22 mouse cellular contexts compared by ENCODE assay signal in genomic region chr13:75223944-75224343, GRCm38 (mm10).
DNase-seq lines count a peak whose midpoint lies in the region; ATAC-seq and TF ChIP-seq lines count a peak whose summit lies in the region.
"Had no signal": no experiment of that assay in that cellular context is flagged by ENCODE, and none has a peak within 500 bp of the region (broad histone marks: within the 10 kb centered on the region; RNA-seq: fewer than 3 reads in every experiment).

No protein-coding gene starts in this region.

- ATAC-seq in intestine, embryonic 15.5 days: peak; percentile 59
- ATAC-seq in intestine, embryonic 16.5 days: peak; percentile 64; the same call in 1 of the 2 replicates
- peak; percentile 73 for ATAC-seq in intestine, postnatal 0 days
- ATAC-seq in forebrain, embryonic 15.5 days (replicated peaks): no peak
- no peak for ATAC-seq in heart, embryonic 11.5 days (replicated peaks; ENCODE audit: insufficient number of reproducible peaks, low FRiP score, low TSS enrichment)
- ATAC-seq: activated CD4-positive, CD25-positive, alpha-beta regulatory T cell, adult 4 months; CD4-positive, CD25-positive, alpha-beta regulatory T cell, adult 4 months; Patski had no signal

- no peak overlapping the region for H3K4me3 ChIP-seq in intestine, embryonic 15.5 days (replicated peaks)
- no peak overlapping the region for H3K4me3 ChIP-seq in intestine, embryonic 16.5 days (ENCODE audit: low read length)
- H3K4me3 ChIP-seq in intestine, postnatal 0 days (ENCODE audit: low read depth, low read length): no peak overlapping the region
- no peak overlapping the region for H3K4me3 ChIP-seq in small intestine, adult 2 months (ENCODE audit: low read depth, low read length)
- no peak overlapping the region for H3K4me3 ChIP-seq in forebrain, embryonic 15.5 days
- no peak overlapping the region for H3K4me3 ChIP-seq in heart, embryonic 11.5 days (ENCODE audit: low read depth, low read length)

- TF ChIP-seq POLR2A in small intestine, adult 2 months (IDR thresholded peaks at IDR 0.05; ENCODE audit: low read depth, low read length): no peak

- H3K27me3 ChIP-seq in intestine, embryonic 15.5 days (replicated peaks): no peaks in the 10 kb centered on the region
- no peaks in the 10 kb centered on the region for H3K27me3 ChIP-seq in intestine, embryonic 16.5 days (replicated peaks; ENCODE audit: control insufficient read depth, insufficient read depth, low read length)
- H3K27me3 ChIP-seq in intestine, postnatal 0 days (replicated peaks; ENCODE audit: control insufficient read depth, insufficient read depth, low read length): no peaks in the 10 kb centered on the region
- H3K27me3 ChIP-seq in small intestine, adult 2 months (ENCODE audit: control insufficient read depth, insufficient read depth, low read length): no peaks in the 10 kb centered on the region
- H3K27me3 ChIP-seq in forebrain, embryonic 15.5 days: no peaks in the 10 kb centered on the region
- H3K27me3 ChIP-seq in heart, embryonic 11.5 days (ENCODE audit: control insufficient read depth, insufficient read depth, low read length): no peaks in the 10 kb centered on the region
- H3K27me3 ChIP-seq: CH12.LX, Patski had no signal

- no peaks in the 10 kb centered on the region for H3K36me3 ChIP-seq in intestine, embryonic 15.5 days
- H3K36me3 ChIP-seq in intestine, embryonic 16.5 days (ENCODE audit: control insufficient read depth, insufficient read depth, low read length): no peaks in the 10 kb centered on the region
- no peaks in the 10 kb centered on the region for H3K36me3 ChIP-seq in intestine, postnatal 0 days (ENCODE audit: control insufficient read depth, insufficient read depth)
- no peaks in the 10 kb centered on the region for H3K36me3 ChIP-seq in small intestine, adult 2 months (ENCODE audit: control insufficient read depth, insufficient read depth, low read length)
- no peaks in the 10 kb centered on the region for H3K36me3 ChIP-seq in forebrain, embryonic 15.5 days
- H3K36me3 ChIP-seq in heart, embryonic 11.5 days (ENCODE audit: control insufficient read depth, insufficient read depth, low read length): no peaks in the 10 kb centered on the region
- H3K36me3 ChIP-seq: G1E had no signal

- TF ChIP-seq CTCF in intestine, postnatal 0 days (IDR thresholded peaks at IDR 0.05; ENCODE audit: low read depth): no peak
- TF ChIP-seq CTCF in small intestine, adult 2 months (IDR thresholded peaks at IDR 0.05; ENCODE audit: extremely low read depth, insufficient read length, insufficient replicate concordance, low read depth, low read length): no peak

- no peak overlapping the region for H3K9ac ChIP-seq in intestine, embryonic 15.5 days
- H3K9ac ChIP-seq in intestine, embryonic 16.5 days (ENCODE audit: low read depth, low read length): no peak overlapping the region
- no peak overlapping the region for H3K9ac ChIP-seq in intestine, postnatal 0 days (ENCODE audit: low read depth, low read length)
- H3K9ac ChIP-seq in forebrain, embryonic 15.5 days (replicated peaks): no peak overlapping the region
- no peak overlapping the region for H3K9ac ChIP-seq in heart, embryonic 11.5 days (ENCODE audit: low read depth, low read length)

- H3K9me3 ChIP-seq in intestine, embryonic 15.5 days: no peaks in the 10 kb centered on the region
- H3K9me3 ChIP-seq in intestine, embryonic 16.5 days (ENCODE audit: control insufficient read depth, low read length): no peaks in the 10 kb centered on the region
- H3K9me3 ChIP-seq in intestine, postnatal 0 days (ENCODE audit: control insufficient read depth): no peaks in the 10 kb centered on the region
- no peaks in the 10 kb centered on the region for H3K9me3 ChIP-seq in forebrain, embryonic 15.5 days
- H3K9me3 ChIP-seq in heart, embryonic 11.5 days (replicated peaks; ENCODE audit: control insufficient read depth, low read length): no peaks in the 10 kb centered on the region
- H3K9me3 ChIP-seq: G1E had no signal

- no peak overlapping the region for H3K4me2 ChIP-seq in intestine, embryonic 15.5 days (replicated peaks)
- no peak overlapping the region for H3K4me2 ChIP-seq in intestine, embryonic 16.5 days (ENCODE audit: low read depth, low read length)
- H3K4me2 ChIP-seq in intestine, postnatal 0 days (replicated peaks; ENCODE audit: low read depth): no peak overlapping the region
- H3K4me2 ChIP-seq in forebrain, embryonic 15.5 days (replicated peaks): no peak overlapping the region
- no peak overlapping the region for H3K4me2 ChIP-seq in heart, embryonic 11.5 days

- DNase-seq in left cerebral cortex, adult 8-10 months (ENCODE audit: low spot score in 2 of 2): no peak
- DNase-seq in layer of hippocampus, postnatal 25 days (ENCODE audit: extremely low spot score in 1 of 2, low spot score in 1 of 2): no peak
- DNase-seq: adrenal gland, adult 2 months; adrenal gland, adult 8-10 months; adrenal gland, postnatal 10 days; adrenal gland, postnatal 14 days; adrenal gland, postnatal 25 days; adrenal gland, postnatal 36 days; B cell, adult 2 months; cerebellum, adult 11 months; cerebellum, adult 11-12 months had no signal

- no peaks in the 10 kb centered on the region for H3K4me1 ChIP-seq in intestine, embryonic 15.5 days (replicated peaks)
- H3K4me1 ChIP-seq in intestine, embryonic 16.5 days (ENCODE audit: control insufficient read depth, insufficient read depth, low read length): no peaks in the 10 kb centered on the region
- peaks cover 3% of the 10 kb centered on the region; the same call in 1 of the 2 replicates for H3K4me1 ChIP-seq in intestine, postnatal 0 days (replicated peaks; ENCODE audit: control insufficient read depth, insufficient read depth, low read length)
- peaks cover 10% of the 10 kb centered on the region; the same call in 1 of the 2 replicates for H3K4me1 ChIP-seq in small intestine, adult 2 months (ENCODE audit: control insufficient read depth, insufficient read depth, insufficient read length, low read length)
- H3K4me1 ChIP-seq in forebrain, embryonic 15.5 days: no peaks in the 10 kb centered on the region
- no peaks in the 10 kb centered on the region for H3K4me1 ChIP-seq in heart, embryonic 11.5 days (ENCODE audit: control insufficient read depth, insufficient read depth, low read length)

- no peak overlapping the region for H3K27ac ChIP-seq in intestine, embryonic 15.5 days
- no peak overlapping the region for H3K27ac ChIP-seq in intestine, embryonic 16.5 days (ENCODE audit: low read length)
- H3K27ac ChIP-seq in intestine, postnatal 0 days (ENCODE audit: low read depth, low read length): peak overlapping the region; percentile 86
- peak overlapping the region; percentile 96 for H3K27ac ChIP-seq in small intestine, adult 2 months (ENCODE audit: insufficient read depth, low read depth, low read length)
- no peak overlapping the region for H3K27ac ChIP-seq in forebrain, embryonic 15.5 days (replicated peaks)
- no peak overlapping the region for H3K27ac ChIP-seq in heart, embryonic 11.5 days (ENCODE audit: low read depth, low read length)

Comparison
In these comparisons a context has a peak if more than half of its experiments do, and no peak if none do; other contexts are left out.
1. H3K27ac ChIP-seq: peak in intestine, postnatal 0 days (single experiment) and small intestine, adult 2 months (single experiment); none in intestine, embryonic 15.5 days (single experiment), intestine, embryonic 16.5 days (single experiment), forebrain, embryonic 15.5 days (single experiment) and heart, embryonic 11.5 days (single experiment).
2. ATAC-seq: peak in intestine, embryonic 15.5 days (single experiment), intestine, embryonic 16.5 days (single experiment) and intestine, postnatal 0 days (single experiment); none in forebrain, embryonic 15.5 days (single experiment) and heart, embryonic 11.5 days (single experiment).